Mouse (Mus musculus): ENCODE results near the gene Scube1. TPM values are rescaled to one million over a fixed set of nuclear protein-coding genes. Genes with fewer than 3 reads are reported as not detected.

Gene Scube1
- total RNA-seq (2014; fragmentation: Nextera tagmentation) (not detected in 2 replicates), total RNA-seq (2017) (0.05 and 0.12 TPM in 2 replicates), polyA plus RNA-seq (2012) (not detected in 2 replicates)

- Histone ChIP-seq H3K4me3 (ENCODE audit: low read depth, low read length) (no peak within 1 kb of the TSS), H3K4me1 (ENCODE audit: insufficient read depth, low read depth, low read length) (no peaks in the 10 kb centered on the region), H3K27me3 (ENCODE audit: insufficient read depth, low read length) (no peaks in the 10 kb centered on the region), H3K36me3 (replicated peaks) (no peaks in the 10 kb centered on the region), H3K9me3 (replicated peaks) (peaks cover 72% of the 10 kb centered on the region)
- ATAC-seq (ENCODE audit: extremely low read depth, insufficient number of reproducible peaks, low FRiP score, poor library complexity, severe bottlenecking): no peak
- DNase-seq (ENCODE audit: low spot score): no peak
- TF ChIP-seq CTCF (IDR thresholded peaks at IDR 0.05; ENCODE audit: low read depth, low read length) (no peak), POLR2AphosphoS5 (IDR thresholded peaks at IDR 0.05; ENCODE audit: insufficient replicate concordance, low read depth, low read length) (no peak), GATA2 (IDR thresholded peaks at IDR 0.05; ENCODE audit: borderline replicate concordance, low read depth, low read length) (no peak), TAL1 (conservative IDR thresholded peaks at IDR 0.05; ENCODE audit: low read depth, low read length) (no peak), GATA1 (IDR thresholded peaks at IDR 0.05; ENCODE audit: borderline replicate concordance, low read length) (no peak)
Measured at GRCm38 (mm10) chr15:83724886-83725269, at the start of gene Scube1. Scube1 (minus strand) TSS chr15:83725021.

- H3K27me3 ChIP-seq (ENCODE audit: insufficient read depth, low read length): no peaks in the 10 kb centered on the region
- DNase-seq (ENCODE audit: low spot score) (no peak), ATAC-seq (ENCODE audit: extremely low read depth, insufficient number of reproducible peaks, low FRiP score, poor library complexity, severe bottlenecking) (no peak)
- no peak overlapping the region for H3K4me3 ChIP-seq (ENCODE audit: low read depth, low read length)
- peaks cover 93% of the 10 kb centered on the region for H3K9me3 ChIP-seq (replicated peaks)
- H3K36me3 ChIP-seq (replicated peaks): no peaks in the 10 kb centered on the region
- no peak for TF ChIP-seq POLR2AphosphoS5 (IDR thresholded peaks at IDR 0.05; ENCODE audit: insufficient replicate concordance, low read depth, low read length)
- TF ChIP-seq GATA2 (IDR thresholded peaks at IDR 0.05; ENCODE audit: borderline replicate concordance, low read depth, low read length): no peak
- TF ChIP-seq CTCF (IDR thresholded peaks at IDR 0.05; ENCODE audit: low read depth, low read length): no peak
- TF ChIP-seq TAL1 (conservative IDR thresholded peaks at IDR 0.05; ENCODE audit: low read depth, low read length): no peak
- TF ChIP-seq GATA1 (IDR thresholded peaks at IDR 0.05; ENCODE audit: borderline replicate concordance, low read length): no peak
- H3K4me1 ChIP-seq (ENCODE audit: insufficient read depth, low read depth, low read length): no peaks in the 10 kb centered on the region
Measured at GRCm38 (mm10) chr15:83772953-83773352, 48.1 kb upstream of the Scube1 start.

GRCm38 (mm10) chr15:83772460-83772859, 47.6 kb upstream of the Scube1 start:
- Histone ChIP-seq H3K4me3 (ENCODE audit: low read depth, low read length) (no peak overlapping the region), H3K9me3 (replicated peaks) (peaks cover 93% of the 10 kb centered on the region), H3K36me3 (replicated peaks) (no peaks in the 10 kb centered on the region), H3K4me1 (ENCODE audit: insufficient read depth, low read depth, low read length) (no peaks in the 10 kb centered on the region), H3K27me3 (ENCODE audit: insufficient read depth, low read length) (no peaks in the 10 kb centered on the region)
- TF ChIP-seq POLR2AphosphoS5 (IDR thresholded peaks at IDR 0.05; ENCODE audit: insufficient replicate concordance, low read depth, low read length): no peak
- no peak for TF ChIP-seq GATA1 (IDR thresholded peaks at IDR 0.05; ENCODE audit: borderline replicate concordance, low read length)
- TF ChIP-seq TAL1 (conservative IDR thresholded peaks at IDR 0.05; ENCODE audit: low read depth, low read length): no peak
- no peak for TF ChIP-seq GATA2 (IDR thresholded peaks at IDR 0.05; ENCODE audit: borderline replicate concordance, low read depth, low read length)
- ATAC-seq (ENCODE audit: extremely low read depth, insufficient number of reproducible peaks, low FRiP score, poor library complexity, severe bottlenecking) (no peak), DNase-seq (ENCODE audit: low spot score) (no peak)

GRCm38 (mm10) chr15:83771346-83772053, 46.7 kb upstream of the Scube1 start:
- Histone ChIP-seq H3K4me3 (ENCODE audit: low read depth, low read length) (no peak overlapping the region), H3K27me3 (ENCODE audit: insufficient read depth, low read length) (no peaks in the 10 kb centered on the region), H3K4me1 (ENCODE audit: insufficient read depth, low read depth, low read length) (no peaks in the 10 kb centered on the region), H3K36me3 (replicated peaks) (no peaks in the 10 kb centered on the region), H3K9me3 (replicated peaks) (peaks cover 92% of the 10 kb centered on the region)
- TF ChIP-seq GATA1 (IDR thresholded peaks at IDR 0.05; ENCODE audit: borderline replicate concordance, low read length) (no peak), POLR2AphosphoS5 (IDR thresholded peaks at IDR 0.05; ENCODE audit: insufficient replicate concordance, low read depth, low read length) (no peak), CTCF (IDR thresholded peaks at IDR 0.05; ENCODE audit: low read depth, low read length) (no peak), GATA2 (IDR thresholded peaks at IDR 0.05; ENCODE audit: borderline replicate concordance, low read depth, low read length) (no peak), TAL1 (conservative IDR thresholded peaks at IDR 0.05; ENCODE audit: low read depth, low read length) (no peak)
- ATAC-seq (ENCODE audit: extremely low read depth, insufficient number of reproducible peaks, low FRiP score, poor library complexity, severe bottlenecking) (no peak), DNase-seq (ENCODE audit: low spot score) (no peak)

GRCm38 (mm10) chr15:83765388-83766029, 40.7 kb upstream of the Scube1 start:
- H3K27me3 ChIP-seq (ENCODE audit: insufficient read depth, low read length): no peaks in the 10 kb centered on the region
- H3K9me3 ChIP-seq (replicated peaks): peaks cover 87% of the 10 kb centered on the region
- H3K4me1 ChIP-seq (ENCODE audit: insufficient read depth, low read depth, low read length): no peaks in the 10 kb centered on the region
- ATAC-seq (ENCODE audit: extremely low read depth, insufficient number of reproducible peaks, low FRiP score, poor library complexity, severe bottlenecking): no peak
- DNase-seq (ENCODE audit: low spot score): no peak
- no peak overlapping the region for H3K4me3 ChIP-seq (ENCODE audit: low read depth, low read length)
- TF ChIP-seq POLR2AphosphoS5 (IDR thresholded peaks at IDR 0.05; ENCODE audit: insufficient replicate concordance, low read depth, low read length): no peak
- no peak for TF ChIP-seq GATA1 (IDR thresholded peaks at IDR 0.05; ENCODE audit: borderline replicate concordance, low read length)
- H3K36me3 ChIP-seq (replicated peaks): no peaks in the 10 kb centered on the region

GRCm38 (mm10) chr15:83761512-83761911, 36.7 kb upstream of the Scube1 start:
- no peaks in the 10 kb centered on the region for H3K27me3 ChIP-seq (ENCODE audit: insufficient read depth, low read length)
- peaks cover 89% of the 10 kb centered on the region for H3K9me3 ChIP-seq (replicated peaks)
- DNase-seq (ENCODE audit: low spot score): no peak
- TF ChIP-seq GATA2 (IDR thresholded peaks at IDR 0.05; ENCODE audit: borderline replicate concordance, low read depth, low read length): no peak
- no peak for TF ChIP-seq GATA1 (IDR thresholded peaks at IDR 0.05; ENCODE audit: borderline replicate concordance, low read length)
- no peak for TF ChIP-seq POLR2AphosphoS5 (IDR thresholded peaks at IDR 0.05; ENCODE audit: insufficient replicate concordance, low read depth, low read length)
- no peak for TF ChIP-seq CTCF (IDR thresholded peaks at IDR 0.05; ENCODE audit: low read depth, low read length)
- no peak for TF ChIP-seq TAL1 (conservative IDR thresholded peaks at IDR 0.05; ENCODE audit: low read depth, low read length)
- no peak for ATAC-seq (ENCODE audit: extremely low read depth, insufficient number of reproducible peaks, low FRiP score, poor library complexity, severe bottlenecking)
- H3K36me3 ChIP-seq (replicated peaks): no peaks in the 10 kb centered on the region
- H3K4me3 ChIP-seq (ENCODE audit: low read depth, low read length): no peak overlapping the region
- no peaks in the 10 kb centered on the region for H3K4me1 ChIP-seq (ENCODE audit: insufficient read depth, low read depth, low read length)
